ENCODE assay signal across 8 mouse cellular contexts in genomic region chr8:95702480-95703446, GRCm38 (mm10). TPM values are rescaled to one million over a fixed set of nuclear protein-coding genes. Genes with fewer than 3 reads are reported as not detected.
A peak's percentile ranks its signal among the peaks of the same experiment; 100 is the strongest.
DNase-seq lines count a peak whose midpoint lies in the region; ATAC-seq and TF ChIP-seq lines count a peak whose summit lies in the region.

No protein-coding gene starts in this region.

- H3K27me3 ChIP-seq in E14TG2a.4 (ENCODE audit: insufficient read depth, low read length), result peaks cover 17% of the 10 kb centered on the region
- H3K27me3 ChIP-seq in forebrain, embryonic 13.5 days, result peaks cover 3% of the 10 kb centered on the region
- H3K27me3 ChIP-seq in heart, postnatal 0 days (ENCODE audit: control insufficient read depth, insufficient read depth, low read length), result no peaks in the 10 kb centered on the region
- H3K27me3 ChIP-seq in liver, embryonic 13.5 days, result peaks cover 57% of the 10 kb centered on the region

- DNase-seq in heart, postnatal 0 days (ENCODE audit: low spot score), result peak; percentile 95
- DNase-seq in kidney, postnatal 25 days, result peak; percentile 72 to 91
- DNase-seq in liver, embryonic 13.5 days, result peak; percentile 47
- DNase-seq in neural tube, embryonic 10.5 days (ENCODE audit: extremely low spot score, low spot score), result peak; percentile 81
- DNase-seq in telencephalon, adult 2 months (ENCODE audit: low read depth, low spot score), result peak; percentile 96

- H3K9ac ChIP-seq in forebrain, embryonic 13.5 days, result peak overlapping the region; percentile 84
- H3K9ac ChIP-seq in heart, postnatal 0 days (replicated peaks; ENCODE audit: low read depth, low read length), result peak overlapping the region; percentile 90
- H3K9ac ChIP-seq in liver, embryonic 13.5 days, result peak overlapping the region; percentile 67

- TF ChIP-seq EP300 in heart, postnatal 0 days (IDR thresholded peaks at IDR 0.05; ENCODE audit: low read depth), result no peak

- peak; percentile 85 for ATAC-seq in cerebellum, adult (ENCODE audit: insufficient number of reproducible peaks, low FRiP score, low TSS enrichment)
- peak; percentile 96 for ATAC-seq in forebrain, embryonic 13.5 days
- peak; percentile 90 for ATAC-seq in heart, postnatal 0 days (ENCODE audit: insufficient read depth, low read depth)
- ATAC-seq in liver, embryonic 13.5 days (ENCODE audit: low read depth), result peak; percentile 83

- no peaks in the 10 kb centered on the region for H3K9me3 ChIP-seq in E14TG2a.4 (ENCODE audit: low read length)
- no peaks in the 10 kb centered on the region for H3K9me3 ChIP-seq in forebrain, embryonic 13.5 days (replicated peaks)
- no peaks in the 10 kb centered on the region for H3K9me3 ChIP-seq in heart, postnatal 0 days (replicated peaks; ENCODE audit: control insufficient read depth, low read length)
- no peaks in the 10 kb centered on the region for H3K9me3 ChIP-seq in liver, embryonic 13.5 days (replicated peaks)

- WGBS in forebrain, embryonic 13.5 days, result 1% methylated on average over 34 of the region's 34 CpGs
- WGBS in heart, postnatal 0 days, result 3% methylated on average over 33 of the region's 34 CpGs
- WGBS in liver, embryonic 13.5 days (ENCODE audit: insufficient replicate concordance), result 5% methylated on average over 34 of the region's 34 CpGs

- peak overlapping the region; percentile 97 for H3K4me2 ChIP-seq in forebrain, embryonic 13.5 days
- peak overlapping the region; percentile 92 for H3K4me2 ChIP-seq in heart, postnatal 0 days (ENCODE audit: low read depth, low read length)
- peak overlapping the region; percentile 88 for H3K4me2 ChIP-seq in liver, embryonic 13.5 days

- TF ChIP-seq CTCF in E14TG2a.4 (conservative IDR thresholded peaks at IDR 0.05; ENCODE audit: low read length), result no peak
- 0 out of 2 replicates have a peak, but pooled peaks have one; percentile 6 for TF ChIP-seq CTCF in heart, postnatal 0 days (IDR thresholded peaks at IDR 0.05; ENCODE audit: low read depth)

- peak overlapping the region; percentile 85 for H3K4me3 ChIP-seq in E14TG2a.4 (replicated peaks; ENCODE audit: low read length)
- peak overlapping the region; percentile 72 for H3K4me3 ChIP-seq in forebrain, embryonic 13.5 days
- peak overlapping the region; percentile 86 for H3K4me3 ChIP-seq in heart, postnatal 0 days (ENCODE audit: low read depth, low read length)
- H3K4me3 ChIP-seq in liver, embryonic 13.5 days (replicated peaks), result peak overlapping the region; percentile 58

- H3K27ac ChIP-seq in forebrain, embryonic 13.5 days, result peak overlapping the region; percentile 67
- peak overlapping the region; percentile 94 for H3K27ac ChIP-seq in heart, postnatal 0 days (ENCODE audit: low read depth)
- 0 out of 2 replicates have a peak overlapping the region, but pooled peaks have one; percentile 34 for H3K27ac ChIP-seq in liver, embryonic 13.5 days

- 0 out of 2 replicates have a peak, but pooled peaks cover 5% of the 10 kb centered on the region for H3K36me3 ChIP-seq in E14TG2a.4 (ENCODE audit: insufficient read depth, low read length)
- peaks cover 11% of the 10 kb centered on the region; the same call in 1 of the 2 replicates for H3K36me3 ChIP-seq in forebrain, embryonic 13.5 days (ENCODE audit: poor library complexity, severe bottlenecking)
- H3K36me3 ChIP-seq in heart, postnatal 0 days (replicated peaks; ENCODE audit: control insufficient read depth, insufficient read depth, low read length), result peaks cover 22% of the 10 kb centered on the region
- H3K36me3 ChIP-seq in liver, embryonic 13.5 days, result no peaks in the 10 kb centered on the region

- peaks cover 77% of the 10 kb centered on the region for H3K4me1 ChIP-seq in E14TG2a.4 (replicated peaks; ENCODE audit: low read depth, low read length)
- peaks cover 51% of the 10 kb centered on the region for H3K4me1 ChIP-seq in forebrain, embryonic 13.5 days
- H3K4me1 ChIP-seq in heart, postnatal 0 days (ENCODE audit: control insufficient read depth, insufficient read depth), result peaks cover 9% of the 10 kb centered on the region; the same call in 1 of the 2 replicates
- H3K4me1 ChIP-seq in liver, embryonic 13.5 days (replicated peaks), result peaks cover 20% of the 10 kb centered on the region

RNA-seq across cellular contexts. Expression of gene Setd6, which starts 12.9 kb away (rescaled TPM):
- polyA plus RNA-seq in forebrain, embryonic 13.5 days (2015; fragmentation: Nextera tagmentation; extraction: Ambion mirVana), result 22.3 and 30.5 TPM in 2 replicates
- 13.7 and 20.2 TPM in 2 replicates for total RNA-seq in heart, postnatal 0 days (2014; rRNA removed; ENCODE audit: low replicate concordance)
- 10.7 and 12.8 TPM in 2 replicates for polyA plus RNA-seq in heart, postnatal 0 days (2015; fragmentation: Nextera tagmentation; extraction: Ambion mirVana)
- polyA plus RNA-seq in liver, embryonic 13.5 days (2015; fragmentation: Nextera tagmentation; extraction: Ambion mirVana), result 22.8 and 23.1 TPM in 2 replicates

RNA-seq across cellular contexts. Expression of gene Ndrg4, which starts 26.0 kb away (rescaled TPM):
- 76.9 and 103 TPM in 2 replicates for polyA plus RNA-seq in forebrain, embryonic 13.5 days (2015; fragmentation: Nextera tagmentation; extraction: Ambion mirVana)
- total RNA-seq in heart, postnatal 0 days (2014; rRNA removed; ENCODE audit: low replicate concordance), result 563 and 621 TPM in 2 replicates
- 382 and 425 TPM in 2 replicates for polyA plus RNA-seq in heart, postnatal 0 days (2015; fragmentation: Nextera tagmentation; extraction: Ambion mirVana)
- polyA plus RNA-seq in liver, embryonic 13.5 days (2015; fragmentation: Nextera tagmentation; extraction: Ambion mirVana), result 1.6 and 1.7 TPM in 2 replicates

Comparison
In these comparisons a context has a peak if more than half of its experiments do, and no peak if none do; other contexts are left out.
1. Peak in every context shown above with its lines: DNase-seq, ATAC-seq, H3K4me3 ChIP-seq and H3K27ac ChIP-seq.
2. H3K27ac ChIP-seq: peak in every context shown above with its lines; median percentile 94 in heart, postnatal 0 days; 67 in forebrain, embryonic 13.5 days; 34 in liver, embryonic 13.5 days.
3. RNA of gene Ndrg4, which starts 26.0 kb away (polyA plus RNA-seq): 382 to 425 TPM in heart, postnatal 0 days and 76.9 to 103 TPM in forebrain, embryonic 13.5 days; 1.6 to 1.7 TPM in liver, embryonic 13.5 days; every median in the first group is over 10 times any median in the second.